Mouse (Mus musculus) activated CD4-positive, CD25-positive, alpha-beta regulatory T cell, adult 4 months (primary cell): ENCODE results near the gene Kif13a. TPM values are rescaled to one million over a fixed set of nuclear protein-coding genes. Genes with fewer than 3 reads are reported as not detected.

ENCODE experiments used
- ATAC-seq: one replicate; pipeline ENCODE4 v1.8.0; 2017
- polyA plus RNA-seq, 2 experiments: library from polyadenylated mRNA; unstranded; fragments of 100-300 nt; shearing (Covaris generic); gene quantifications; one replicate each; pipeline ENCODE4 v1.2.1; 2017

Kif13a gene
- polyA plus RNA-seq, 2 experiments from 2014 or later, result 3.5 to 5.7 TPM

DNA sequence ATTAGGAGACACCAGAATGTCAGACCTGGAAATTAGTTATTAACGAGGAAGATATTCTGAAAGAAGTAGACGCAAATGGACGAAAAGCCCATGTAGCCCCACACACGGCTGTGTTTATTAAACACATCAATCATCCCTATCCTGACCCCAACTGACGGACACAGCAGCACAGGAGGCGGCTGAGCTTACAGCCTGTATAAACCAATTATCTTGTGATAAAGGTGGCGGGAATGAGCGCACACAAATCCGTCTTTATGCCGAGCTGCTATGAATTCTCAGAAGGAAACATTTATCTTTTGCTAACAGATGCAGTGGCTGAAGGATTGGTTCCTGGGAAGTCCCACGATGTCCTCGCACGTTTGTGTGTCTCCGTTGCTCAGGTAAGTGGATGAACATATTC lies 48.9 kb downstream of the Kif13a start:
- ATAC-seq, result no peak

DNA sequence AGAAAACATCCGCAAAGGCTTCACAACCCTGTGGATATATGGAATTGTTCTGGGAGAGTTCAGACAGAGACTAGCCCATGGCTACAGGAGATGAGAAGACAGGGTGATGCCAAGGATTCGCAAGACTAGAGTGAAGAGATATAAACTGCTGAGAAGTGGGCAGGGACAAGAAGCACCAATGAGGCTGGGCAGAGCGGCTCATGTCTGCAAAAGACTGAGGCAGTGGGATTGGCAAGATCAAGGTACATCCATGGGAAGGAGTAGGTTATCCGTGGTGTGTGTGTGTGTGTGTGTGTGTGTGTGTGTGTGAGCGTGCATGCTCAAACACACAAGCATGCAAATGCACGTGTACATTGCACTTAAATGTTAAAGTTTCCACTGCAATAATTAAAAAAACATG lies 49.4 kb downstream of the Kif13a start:
- no peak for ATAC-seq

DNA sequence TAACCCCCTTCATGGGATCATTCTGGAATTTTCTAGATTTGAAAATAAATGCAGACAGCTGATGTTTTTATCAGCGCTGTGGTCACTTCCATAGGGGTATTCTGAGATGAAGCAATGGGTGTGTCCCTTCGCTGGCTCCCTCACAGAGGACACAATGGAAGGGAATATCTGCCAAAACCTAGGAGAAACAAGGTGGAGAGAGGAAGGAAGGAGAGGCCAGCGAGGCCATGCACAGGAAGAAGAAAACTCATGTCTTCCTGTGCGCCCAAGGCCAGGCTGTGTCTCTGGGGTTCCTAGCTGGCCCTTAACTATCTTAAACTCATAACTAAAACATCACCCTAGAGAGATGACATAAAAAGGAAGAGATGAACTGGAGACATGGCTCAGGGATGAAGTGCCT lies 52.6 kb downstream of the Kif13a start:
- ATAC-seq, result no peak

DNA sequence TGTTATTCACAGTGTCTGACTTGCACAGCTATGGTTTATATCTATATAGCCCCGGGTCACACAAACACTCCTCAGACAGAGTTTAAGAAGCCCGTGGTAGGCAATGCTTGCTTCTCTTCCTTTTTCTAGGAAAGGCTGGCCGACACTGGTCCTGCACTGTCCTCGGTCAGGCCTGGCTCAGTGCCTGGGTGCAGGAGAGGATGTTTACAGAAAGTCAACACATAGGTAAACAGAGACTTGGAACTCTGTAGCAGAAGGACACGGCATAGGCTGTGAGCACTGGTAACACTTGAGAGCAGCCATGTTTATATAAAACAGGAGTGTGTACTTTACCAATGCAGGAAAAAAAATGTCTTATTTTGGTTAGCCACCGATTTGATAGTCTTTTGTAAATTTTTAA lies 54.3 kb downstream of the Kif13a start:
- ATAC-seq, result no peak

DNA sequence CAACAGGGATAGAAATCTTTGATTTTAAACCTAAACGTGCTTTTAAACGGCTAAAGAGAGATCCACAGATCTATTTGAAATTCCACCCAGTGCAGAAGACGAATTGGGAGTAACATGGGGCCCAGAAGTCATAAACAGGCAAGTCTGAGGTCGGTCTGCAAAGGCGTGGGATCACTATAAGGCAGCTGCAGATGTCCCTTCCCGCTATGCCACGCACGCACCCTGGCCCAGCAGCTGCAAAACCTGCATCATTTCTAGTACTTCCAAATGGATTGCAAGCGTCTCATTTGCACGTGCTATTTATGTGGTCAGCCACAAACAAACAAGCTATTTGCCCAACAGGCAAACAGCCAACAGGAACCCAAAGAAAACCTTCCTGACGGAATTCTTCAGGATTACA lies 56.9 kb downstream of the Kif13a start:
- ATAC-seq, result no peak

DNA sequence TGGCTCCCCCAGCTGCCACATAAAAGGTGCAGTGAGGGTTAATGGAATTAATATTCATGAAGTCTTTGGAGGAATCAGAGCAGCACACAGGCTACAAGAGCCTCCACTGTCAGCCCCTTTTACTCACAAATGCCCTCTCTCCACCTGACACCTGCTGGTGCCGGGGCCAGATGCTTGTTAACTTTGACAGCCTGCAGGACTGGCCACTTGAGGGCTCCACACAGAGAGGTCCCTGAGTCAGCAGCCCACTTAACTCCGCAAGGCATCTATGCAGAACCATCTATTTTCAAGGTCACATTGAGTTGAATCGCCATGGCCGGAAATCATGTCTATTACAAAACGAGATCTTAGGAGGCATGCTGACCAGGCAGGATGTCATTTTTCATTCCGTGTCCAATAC lies 57.5 kb downstream of the Kif13a start:
- no peak for ATAC-seq

DNA sequence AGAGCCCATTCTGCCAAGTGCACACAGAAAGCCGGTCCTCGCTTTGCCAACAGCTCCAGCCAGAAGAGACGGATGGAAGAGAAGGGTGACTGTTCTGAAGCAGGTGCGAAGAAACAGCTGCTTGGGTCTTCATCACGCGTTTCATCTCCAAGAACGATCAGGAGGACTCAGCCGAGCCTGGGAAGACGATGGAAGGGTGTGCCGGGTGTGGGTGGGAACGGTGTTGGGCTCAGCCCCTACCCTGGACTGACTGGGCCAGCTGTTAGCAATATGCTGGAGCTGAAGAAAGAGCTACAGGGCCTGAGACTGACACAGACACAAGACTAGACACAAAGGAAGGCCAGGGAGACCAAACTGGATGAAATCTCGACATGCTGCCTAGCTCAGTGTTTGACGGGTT lies 60.2 kb downstream of the Kif13a start:
- ATAC-seq, result no peak

DNA sequence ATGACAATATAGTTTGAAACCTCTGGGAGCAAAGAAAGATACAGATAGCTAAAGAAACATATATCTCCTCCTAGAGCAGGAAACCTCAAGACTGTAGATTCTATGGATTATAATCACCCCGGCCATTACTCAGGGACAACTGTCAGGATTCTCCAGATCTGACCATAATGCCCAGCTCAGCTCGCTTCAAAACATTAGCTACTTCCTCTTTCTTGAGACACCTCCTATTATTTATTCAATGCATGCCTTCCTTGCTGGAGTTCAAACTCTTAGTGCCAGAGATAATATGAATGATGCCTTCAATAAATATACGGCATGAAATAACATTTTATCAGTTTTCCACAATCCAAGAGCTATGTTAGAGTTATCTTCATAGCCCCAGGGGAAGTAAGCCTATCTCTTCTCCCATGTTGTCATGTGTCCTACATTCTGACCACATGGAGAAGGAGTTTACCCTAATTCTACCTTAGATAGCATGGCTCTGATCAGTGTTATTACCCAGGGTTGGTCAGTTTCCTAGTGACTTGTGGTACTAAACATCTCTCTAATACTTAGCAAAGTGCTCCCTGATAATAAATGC lies 66.4 kb downstream of the Kif13a start:
- no peak for ATAC-seq

DNA sequence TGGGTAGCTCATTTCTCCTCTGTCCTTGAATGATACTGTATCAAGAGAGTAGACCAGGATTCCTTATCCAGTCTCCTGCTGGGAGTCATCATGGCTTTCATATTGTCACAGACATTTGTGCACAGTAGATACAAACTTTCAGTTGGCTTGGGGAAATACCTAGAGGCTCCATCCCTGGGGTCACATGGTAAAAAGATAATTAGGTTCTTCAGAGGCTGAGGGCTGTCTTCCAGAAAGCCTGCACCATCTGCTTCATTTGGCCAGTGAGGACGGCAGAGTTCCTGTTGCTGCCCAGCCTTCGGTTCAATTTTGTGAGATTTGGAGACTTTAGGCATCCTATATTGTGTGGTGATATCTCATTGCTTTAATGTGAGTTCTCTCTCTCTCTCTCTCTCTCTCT lies 69.8 kb downstream of the Kif13a start:
- no peak for ATAC-seq

DNA sequence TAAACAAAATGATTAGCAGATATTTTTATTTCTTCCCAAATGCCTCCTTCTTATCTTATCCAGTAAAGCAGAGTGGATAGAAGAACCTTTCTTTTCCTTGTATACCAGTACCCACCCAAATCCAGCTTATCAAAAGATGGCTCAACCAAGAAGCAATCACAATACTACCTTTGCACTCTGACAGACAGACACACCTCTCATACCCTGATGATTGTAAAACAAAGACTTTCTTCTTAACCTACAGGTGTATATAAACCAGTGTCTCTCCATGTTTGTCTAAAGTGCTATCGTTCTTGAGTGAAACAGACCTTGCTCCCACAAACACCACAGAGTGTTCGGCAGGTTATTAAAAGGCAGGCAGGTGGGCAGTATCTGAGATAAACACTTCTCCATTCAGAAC lies 70.5 kb downstream of the Kif13a start:
- ATAC-seq, result no peak

DNA sequence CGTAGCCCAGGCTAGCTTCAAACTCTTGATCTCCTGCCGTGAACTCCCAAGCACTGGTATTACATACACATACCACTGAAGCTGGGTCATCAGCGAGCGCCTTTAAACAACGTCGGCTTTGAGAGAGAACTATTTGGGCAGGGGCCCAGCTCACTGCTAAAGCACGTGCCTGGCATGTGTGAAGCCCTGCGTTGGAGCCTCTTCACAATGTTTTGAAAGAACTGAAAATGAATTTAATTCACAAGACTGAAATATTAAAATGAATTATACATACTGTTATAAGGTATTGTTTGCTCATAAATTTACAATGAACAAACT lies 70.9 kb downstream of the Kif13a start:
- ATAC-seq, result no peak

DNA sequence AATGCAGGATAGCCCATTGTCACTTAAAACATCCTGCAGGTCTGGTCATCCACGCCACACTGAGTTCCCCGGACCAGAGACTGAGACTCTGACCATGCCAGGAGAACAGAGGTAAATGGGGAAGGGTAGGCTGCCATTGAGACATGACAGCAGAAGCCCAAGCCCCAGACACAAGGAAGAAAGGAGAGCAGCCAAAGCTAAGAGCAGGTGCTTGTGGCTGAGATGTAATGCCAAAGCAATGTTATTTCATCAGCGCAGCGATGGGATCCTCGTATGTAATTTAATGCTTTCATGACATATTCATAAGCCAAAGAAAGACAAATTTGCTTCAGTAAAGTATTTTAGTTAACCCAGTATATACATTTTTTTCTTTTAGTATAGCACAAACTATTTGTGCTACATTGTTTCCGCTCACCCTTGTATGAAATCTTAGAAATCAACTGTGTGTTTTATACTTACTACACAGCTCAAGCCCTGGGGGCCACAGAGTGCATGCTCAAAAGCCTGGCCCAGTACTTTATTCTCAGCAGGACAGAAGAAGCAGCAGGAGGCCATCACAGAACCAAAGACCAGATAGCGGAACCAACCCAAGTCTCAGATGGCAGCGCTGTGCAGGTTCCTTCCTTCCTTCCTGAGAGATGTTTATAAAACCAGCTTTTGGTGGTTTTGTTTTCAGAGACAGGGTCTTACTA lies 71.4 kb downstream of the Kif13a start:
- ATAC-seq, result no peak

DNA sequence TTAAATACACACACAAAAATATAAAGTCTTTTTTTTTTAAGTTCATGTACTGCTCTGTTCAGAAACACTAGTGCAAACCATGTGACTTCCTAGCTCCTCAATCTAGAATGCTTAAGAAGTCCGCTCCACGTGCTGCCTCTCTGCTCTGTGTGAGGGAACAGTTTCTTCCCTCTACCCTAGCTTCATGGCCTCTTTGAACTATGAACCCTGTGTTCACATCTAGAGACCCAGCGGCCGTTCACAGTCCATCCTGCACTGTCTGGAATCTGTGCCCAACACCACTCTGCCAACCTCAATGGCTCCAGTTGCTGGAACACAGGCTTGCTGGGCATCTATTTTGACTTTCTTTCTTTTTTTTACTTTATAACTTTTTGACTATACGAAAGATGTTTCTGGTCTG lies 75.2 kb downstream of the Kif13a start:
- no peak for ATAC-seq

DNA sequence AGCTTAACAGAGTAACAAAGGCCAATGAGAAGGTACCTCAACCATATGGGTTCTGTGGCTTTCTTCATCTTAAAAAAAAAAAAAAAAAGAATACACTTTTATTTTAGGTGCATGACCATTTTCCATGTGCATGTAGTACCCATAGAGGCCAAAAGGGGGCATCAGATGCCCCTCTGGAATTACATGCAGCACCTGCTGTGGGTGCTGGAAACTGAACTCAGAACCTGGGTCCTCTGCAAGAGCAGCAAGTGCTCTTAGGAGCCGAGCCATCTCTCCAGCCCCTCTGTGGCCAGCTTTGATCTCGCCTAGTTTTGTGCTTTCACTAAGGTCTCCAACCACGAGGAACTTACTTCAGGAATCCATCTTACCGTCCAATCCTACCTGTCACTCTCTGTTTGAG lies 77.2 kb downstream of the Kif13a start:
- no peak for ATAC-seq

DNA sequence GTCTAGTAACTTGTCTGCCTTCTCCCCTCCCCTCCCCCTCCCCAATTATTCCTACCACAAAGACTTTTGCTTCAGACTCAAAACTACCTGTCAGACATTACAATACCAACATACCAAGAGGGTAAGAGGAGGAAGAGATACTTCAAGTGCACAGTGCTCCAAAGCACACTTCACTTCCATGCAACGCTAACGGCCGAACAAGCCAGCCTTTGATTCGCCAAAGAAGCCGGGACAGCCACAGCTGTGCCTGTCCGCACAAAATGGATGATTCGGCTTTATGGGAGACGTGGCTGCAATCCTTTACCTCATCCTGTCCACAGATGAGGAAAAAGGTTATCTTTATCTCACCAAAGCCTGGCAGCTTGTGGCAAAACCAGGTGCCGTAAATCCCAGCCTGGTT lies 84.2 kb downstream of the Kif13a start:
- no peak for ATAC-seq

DNA sequence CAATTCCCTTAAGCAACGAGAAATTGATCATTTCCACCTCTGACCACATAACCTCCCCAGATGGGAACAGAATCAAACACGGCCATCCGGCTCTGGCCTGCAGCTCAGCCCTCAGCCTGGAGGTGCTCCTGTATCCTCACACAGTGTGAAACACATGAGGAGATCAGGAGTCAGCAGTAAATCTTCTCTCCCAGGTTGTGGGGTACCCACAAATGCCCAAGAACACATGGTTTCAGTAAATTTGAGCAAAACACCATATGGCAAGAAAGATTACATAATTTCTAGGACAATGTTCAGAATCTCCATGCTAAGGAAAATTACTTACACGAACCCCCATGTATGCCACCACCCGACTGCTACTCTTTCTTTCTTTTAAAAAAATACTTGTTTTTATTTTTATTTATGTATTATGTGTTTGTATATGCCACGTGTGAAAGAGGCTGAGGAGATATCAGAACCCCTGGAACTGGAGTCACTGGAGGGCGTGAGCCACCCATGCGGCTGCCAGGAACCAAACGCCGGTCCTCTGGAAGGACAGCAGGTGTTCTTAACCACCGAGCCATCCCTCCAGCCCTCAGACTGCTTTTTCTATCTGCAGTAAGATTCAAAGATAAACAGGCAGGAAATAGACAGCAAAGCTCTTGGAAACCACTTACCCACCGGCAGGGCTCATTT lies 85.0 kb downstream of the Kif13a start:
- no peak for ATAC-seq

DNA sequence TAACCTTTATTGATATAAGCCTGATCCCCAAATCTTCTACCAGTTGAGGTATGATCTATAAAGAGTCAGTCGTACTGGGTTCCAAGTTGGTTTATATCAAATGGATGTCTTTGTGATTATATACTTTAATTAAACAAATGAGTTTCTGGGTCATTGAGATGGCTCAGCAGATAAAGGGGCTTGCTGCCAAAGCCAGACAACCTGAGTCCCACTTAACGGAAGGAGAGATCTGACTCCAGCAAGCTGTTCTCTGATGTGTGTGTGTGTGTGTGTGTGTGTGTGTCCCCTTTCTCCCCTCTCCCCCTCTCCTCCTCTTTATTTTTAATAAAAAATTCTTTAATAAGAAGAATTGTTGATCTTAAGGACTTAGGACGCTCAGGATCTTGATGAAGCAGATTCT lies 86.0 kb downstream of the Kif13a start:
- no peak for ATAC-seq

DNA sequence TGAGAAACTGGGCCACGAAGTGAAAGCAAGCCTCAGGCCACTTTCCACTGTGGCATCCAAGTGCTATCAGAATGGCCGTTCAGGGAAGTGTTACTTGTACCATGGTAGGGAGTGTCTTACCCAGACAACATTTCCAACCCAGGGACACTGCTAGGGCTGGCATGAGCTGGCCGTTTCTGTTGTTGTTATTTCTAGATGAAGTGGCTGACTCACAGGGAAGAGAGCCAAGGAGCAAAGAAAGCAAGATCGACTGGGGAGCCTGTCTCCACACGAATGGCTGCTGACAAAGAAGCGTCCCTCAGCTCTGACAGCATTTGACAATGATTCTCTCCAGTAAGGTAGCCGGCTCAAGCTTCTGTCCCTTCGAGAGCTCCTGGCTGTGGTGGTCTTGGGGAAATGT lies 87.5 kb downstream of the Kif13a start:
- no peak for ATAC-seq

DNA sequence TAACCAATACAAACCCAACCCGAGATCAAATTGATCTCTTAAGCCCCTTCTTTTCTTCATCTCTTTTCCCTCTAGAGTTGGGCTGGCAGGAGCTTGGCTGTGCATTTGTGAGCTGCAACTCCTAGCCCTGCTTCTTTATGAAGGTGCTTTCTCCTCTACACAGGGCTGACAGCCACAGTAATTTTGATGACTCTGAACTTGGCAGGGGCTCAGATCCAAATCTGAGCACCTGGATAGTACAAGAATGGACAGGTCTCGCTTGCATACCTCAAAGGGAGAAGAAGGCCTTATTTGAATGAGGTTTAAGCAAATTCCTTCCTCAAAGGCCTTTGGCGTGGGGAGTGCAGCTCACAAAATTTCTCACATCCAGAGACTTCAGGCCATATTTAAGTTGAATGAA lies 88.0 kb downstream of the Kif13a start:
- no peak for ATAC-seq

DNA sequence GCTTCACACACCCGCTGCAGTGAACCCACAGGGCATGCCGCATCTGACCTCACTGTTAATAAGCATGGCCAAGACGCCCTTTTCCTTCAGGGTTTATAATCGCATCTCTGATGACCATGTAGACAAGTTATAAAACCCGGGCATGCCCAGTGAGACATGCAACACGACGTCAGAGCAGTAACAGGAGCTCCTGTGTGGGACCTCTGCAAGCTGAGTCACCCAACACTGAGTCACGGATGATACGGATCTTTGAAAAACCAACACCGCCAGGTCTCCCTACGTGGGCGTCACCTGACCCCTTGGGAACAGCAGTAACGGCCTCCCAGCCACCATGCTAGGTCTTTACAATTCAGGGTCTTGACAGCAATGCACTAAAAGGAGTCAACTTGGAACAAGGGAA lies 89.0 kb downstream of the Kif13a start:
- ATAC-seq, result no peak

DNA sequence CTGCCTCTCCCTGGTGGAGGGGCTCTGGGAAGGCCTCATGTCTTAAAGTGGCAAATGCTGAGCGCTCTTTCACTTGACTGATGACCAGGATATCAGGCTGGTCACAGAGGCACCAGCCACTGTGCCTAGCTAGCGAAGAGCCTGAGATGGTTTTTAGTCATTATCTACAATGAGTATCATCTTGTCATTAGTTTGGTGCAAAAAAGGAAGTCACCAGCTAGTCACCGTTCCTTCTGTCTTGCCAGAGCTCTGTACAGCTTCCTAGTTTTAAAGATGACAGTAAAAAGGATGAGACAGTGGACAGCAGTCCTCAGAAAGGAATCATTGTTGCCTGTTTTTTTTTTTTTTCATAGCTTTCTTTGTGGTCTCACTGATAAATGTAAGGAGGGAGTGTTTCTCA lies 90.4 kb downstream of the Kif13a start:
- ATAC-seq, result no peak

DNA sequence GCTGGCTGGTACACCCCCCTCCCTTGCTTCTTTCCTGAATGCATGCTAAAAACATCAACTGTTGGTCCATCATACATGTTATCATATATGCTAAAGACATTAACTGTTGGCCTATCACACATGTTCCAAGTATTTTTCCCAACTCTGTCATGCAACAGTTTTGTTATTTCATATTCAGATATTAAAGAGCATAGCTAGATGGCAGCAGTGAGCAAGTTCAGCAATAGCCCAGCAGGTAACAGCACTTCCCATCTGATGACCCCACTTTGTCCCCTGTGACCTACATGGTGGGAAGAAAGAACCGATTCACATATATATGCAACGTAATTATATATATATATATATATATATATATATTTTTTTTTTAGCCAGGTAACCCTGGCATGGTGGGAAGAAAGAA lies 91.1 kb downstream of the Kif13a start:
- ATAC-seq, result no peak

DNA sequence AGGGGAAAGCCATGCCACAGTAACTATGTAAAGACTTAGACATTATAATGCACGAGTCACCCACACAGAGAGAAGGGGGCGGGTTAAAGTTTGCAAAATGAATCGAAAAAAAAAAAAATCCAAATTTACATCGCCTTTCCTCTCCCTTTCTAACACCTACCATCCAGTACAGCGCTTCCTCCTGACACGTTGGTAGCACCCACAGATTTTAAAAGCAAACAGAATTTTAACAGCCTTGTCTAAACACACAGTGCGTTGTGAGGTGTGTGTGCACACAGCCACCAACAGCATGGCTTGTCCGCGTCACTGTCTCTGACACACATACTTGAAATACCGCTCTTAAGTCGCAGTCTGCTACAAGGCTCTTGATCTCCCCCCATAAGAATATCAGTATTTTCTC lies 94.3 kb downstream of the Kif13a start:
- no peak for ATAC-seq

DNA sequence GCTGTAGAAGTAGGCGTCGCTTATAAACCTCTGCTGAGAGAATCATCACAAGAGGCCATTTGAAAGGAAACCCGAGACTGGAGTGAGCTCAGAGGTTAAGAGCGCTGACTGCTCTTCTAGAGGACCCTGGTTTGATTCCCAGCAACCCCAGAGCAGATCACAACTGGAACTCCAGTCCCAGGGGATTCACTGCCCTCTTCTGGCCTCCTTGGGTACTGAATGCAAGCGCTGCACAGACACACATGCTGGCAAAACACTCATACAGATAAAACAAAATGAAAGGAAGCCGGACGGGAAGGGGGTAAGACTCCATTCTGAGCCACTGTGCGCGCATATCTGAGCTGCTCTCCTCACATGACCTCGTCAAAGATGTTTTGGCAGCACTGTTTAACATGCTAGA lies 94.9 kb downstream of the Kif13a start:
- ATAC-seq, result no peak

DNA sequence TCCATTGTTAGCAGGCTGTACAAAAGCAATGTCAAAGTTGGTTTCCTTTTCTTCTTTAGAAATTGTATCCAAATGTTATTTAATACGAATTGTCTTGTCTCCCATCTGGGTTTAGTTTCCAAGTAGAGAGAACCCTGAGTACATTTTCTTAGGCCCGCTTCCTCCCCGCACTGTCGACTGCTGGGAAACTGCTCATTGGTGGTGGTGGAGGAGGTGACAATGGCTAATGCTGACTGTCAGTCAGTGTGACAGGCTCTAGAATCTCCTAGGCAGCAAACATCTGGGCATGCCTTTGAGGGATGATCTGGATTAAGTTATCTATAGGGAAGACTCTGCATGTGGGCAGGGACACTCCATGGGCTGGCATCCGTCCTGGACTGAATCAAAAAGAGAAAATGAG lies 96.1 kb downstream of the Kif13a start:
- ATAC-seq, result no peak
